Mouse (Mus musculus): Measurements from ENCODE around the gene Gm732.

Gene Gm732

GRCm38 (mm10) chrX:107948365-107948764 lies at the start of gene Gm732:
Gene Gm732, minus strand, starts transcription at chrX:107948465.
- DNase-seq (ENCODE audit: low spot score) = no peak
